Mouse (Mus musculus) C2C12 (cell line): ENCODE measurements around the gene Gm10718.
"Not testable (repeated sequence)": the region's sequence is repeated elsewhere in the genome, so short reads cannot be mapped to it uniquely, and the experiment has no call there.

Experiments
- CEBPB ChIP-seq: IDR thresholded peaks from one replicate; pipeline ENCODE4 v1.6.1; 2011; ENCODE audit warnings: low read depth, mild to moderate bottlenecking, control low read depth, moderate library complexity
- CTCF ChIP-seq: IDR thresholded peaks from one replicate; pipeline ENCODE4 v1.5.1; 2011; ENCODE audit not compliant: control insufficient read depth, insufficient read depth, insufficient read length
- FOSL1 ChIP-seq: IDR thresholded peaks from one replicate; pipeline ENCODE4 v1.8.0; 2011; ENCODE audit warnings: mild to moderate bottlenecking, low read length; ENCODE audit not compliant: poor library complexity, insufficient read depth, severe bottlenecking
- MAX ChIP-seq: IDR thresholded peaks from one replicate; pipeline ENCODE4 v1.6.1; 2011; ENCODE audit warnings: mild to moderate bottlenecking, control low read depth
- MYOG ChIP-seq: IDR thresholded peaks from one replicate; pipeline ENCODE4 v1.6.1; 2011; ENCODE audit not compliant: control insufficient read depth, insufficient read length; ENCODE audit errors: extremely low read depth
- USF1 ChIP-seq: IDR thresholded peaks from one replicate; pipeline ENCODE4 v1.6.1; 2011; ENCODE audit warnings: low read depth, mild to moderate bottlenecking, control low read depth, moderate library complexity

- TF ChIP-seq CTCF, CEBPB, USF1, MAX, MYOG, FOSL1: not testable (repeated sequence)
These were observed 885 bp upstream of the Gm10718 start for GRCm38 (mm10) chr9:3022316-3023008.
